Mouse (Mus musculus) heart, postnatal 0 days (tissue): ENCODE measurements at regions not wholly inside any gene's neighbourhood (a gene's known extent, or its start where the extent isn't known, plus 50 kb on each side); places are given as distances from the start of the nearest gene placed in this dataset.
A peak's percentile ranks its signal among the peaks of the same experiment; 100 is the strongest.

Source experiments
- ATAC-seq: fragments of 200-750 bp; cut with Nextera tagmentation; 2 replicates; pipeline ENCODE4 v1.8.0; 2017; ENCODE audit warnings: low read depth, moderate number of reproducible peaks, moderate library complexity; ENCODE audit not compliant: insufficient read depth
- DNase-seq: peaks from one replicate; pipeline ENCODE4 v3.0.0-alpha.2; 2016; ENCODE audit warnings: low spot score
- H3K27ac ChIP-seq: fragments of 300-500 bp; sonication (generic); 2 replicates; pipeline ENCODE4 v1.5.1; 2014; ENCODE audit warnings: low read depth, mild to moderate bottlenecking
- H3K27me3 ChIP-seq: fragments of 300-500 bp; sonication (generic); 2 replicates; pipeline ENCODE4 v1.6.1; 2014; ENCODE audit warnings: low read length, mixed read lengths; ENCODE audit not compliant: control insufficient read depth, insufficient read depth
- H3K36me3 ChIP-seq: fragments of 300-500 bp; sonication (generic); replicated peaks from 2 replicates; pipeline ENCODE4 v1.6.1; 2014; ENCODE audit warnings: low read length, mixed read lengths; ENCODE audit not compliant: control insufficient read depth, insufficient read depth
- H3K4me1 ChIP-seq: fragments of 300-500 bp; sonication (generic); 2 replicates; pipeline ENCODE4 v1.6.1; 2014; ENCODE audit warnings: antibody characterized with exemption; ENCODE audit not compliant: control insufficient read depth, insufficient read depth
- H3K4me2 ChIP-seq: fragments of 300-500 bp; sonication (generic); 2 replicates; pipeline ENCODE4 v1.6.1; 2014; ENCODE audit warnings: low read depth, mild to moderate bottlenecking, low read length, moderate library complexity
- H3K4me3 ChIP-seq: fragments of 300-500 bp; sonication (generic); 2 replicates; pipeline ENCODE4 v1.5.1; 2014; ENCODE audit warnings: low read depth, low read length
- H3K9ac ChIP-seq: fragments of 300-500 bp; sonication (generic); replicated peaks from 2 replicates; pipeline ENCODE4 v1.6.1; 2014; ENCODE audit warnings: low read depth, low read length, mixed read lengths
- H3K9me3 ChIP-seq: fragments of 300-500 bp; sonication (generic); replicated peaks from 2 replicates; pipeline ENCODE4 v1.6.1; 2016; ENCODE audit warnings: low read length; ENCODE audit not compliant: control insufficient read depth
- CTCF ChIP-seq: IDR thresholded peaks from 2 replicates; pipeline ENCODE4 v1.5.1; 2016; ENCODE audit warnings: antibody characterized with exemption, control low read depth, low read depth
- EP300 ChIP-seq: IDR thresholded peaks from 2 replicates; pipeline ENCODE4 v1.6.1; 2016; ENCODE audit warnings: antibody characterized with exemption, low read depth
- WGBS: fragments of 180-500 bp; shearing (Covaris S2); extraction: QIAGEN DNeasy Blood & Tissue Kit; methylation state at CpG from one replicate; pipeline ENCODE4 v1.1.7; 2014; 5-methylcytosine and 5-hydroxymethylcytosine counted together

DNA sequence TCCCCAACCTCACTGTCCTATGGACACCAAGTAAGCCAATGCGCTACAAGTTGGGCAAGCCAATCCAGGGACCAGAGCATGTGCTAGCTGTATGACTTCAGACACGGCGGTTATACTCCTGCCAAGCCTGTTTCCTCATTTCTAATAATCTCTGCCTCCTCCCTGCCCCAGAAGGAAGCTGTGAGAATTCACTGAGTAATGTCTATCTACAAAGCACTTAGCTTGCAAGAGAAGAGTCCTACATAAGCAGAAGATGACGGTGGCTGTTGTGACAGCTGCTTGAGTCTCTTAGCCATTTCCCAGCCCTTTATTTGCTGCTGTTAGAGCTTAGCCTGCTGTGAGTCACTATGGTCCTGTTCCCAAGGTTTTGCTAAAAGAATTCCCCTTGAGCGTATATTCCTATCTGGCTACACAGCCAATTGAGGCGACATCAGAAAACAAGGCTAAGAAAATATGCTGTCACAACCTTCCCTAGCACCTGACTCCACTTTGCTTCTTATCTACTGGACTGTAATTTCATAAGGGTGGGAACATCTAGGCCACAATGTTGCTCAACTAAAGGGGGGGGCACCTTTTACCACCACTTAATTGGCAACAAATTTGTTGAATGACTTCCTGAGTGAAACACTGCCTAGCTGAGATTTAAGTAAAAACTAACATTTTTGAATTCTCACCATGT lies 66.0 kb downstream of the Zfp36l1 start:
- WGBS, result 31% methylated on average over 6 of the region's 6 CpGs
- Histone ChIP-seq H3K36me3 (no peaks in the 10 kb centered on the region), H3K4me2 (no peak overlapping the region), H3K9me3 (no peaks in the 10 kb centered on the region), H3K27ac (peak overlapping the region; percentile 65; the same call in 1 of the 2 replicates), H3K4me3 (no peak overlapping the region), H3K9ac (no peak overlapping the region), H3K4me1 (peaks cover 16% of the 10 kb centered on the region), H3K27me3 (no peaks in the 10 kb centered on the region)
- ATAC-seq (peak; percentile 72), DNase-seq (peak; percentile 73)
- TF ChIP-seq CTCF (no peak), EP300 (peak; percentile 71)

GRCm38 (mm10) chr12:80041510-80042324 lies 71.1 kb downstream of the Zfp36l1 start:
- no peak overlapping the region for H3K4me3 ChIP-seq
- peaks cover 21% of the 10 kb centered on the region for H3K4me1 ChIP-seq
- no peak overlapping the region for H3K9ac ChIP-seq
- H3K27me3 ChIP-seq, result no peaks in the 10 kb centered on the region
- TF ChIP-seq EP300 (no peak), CTCF (no peak)
- no peaks in the 10 kb centered on the region for H3K36me3 ChIP-seq
- no peaks in the 10 kb centered on the region for H3K9me3 ChIP-seq
- ATAC-seq (no peak), DNase-seq (no peak)
- H3K4me2 ChIP-seq, result no peak overlapping the region
- WGBS, result 90% methylated on average over 11 of the region's 11 CpGs
- H3K27ac ChIP-seq, result no peak overlapping the region

- 83% methylated on average over 6 of the region's 6 CpGs for WGBS
- ATAC-seq, result no peak
- DNase-seq, result no peak
Measured at GRCm38 (mm10) chr12:80041012-80041411, 71.8 kb downstream of the Zfp36l1 start.

DNA sequence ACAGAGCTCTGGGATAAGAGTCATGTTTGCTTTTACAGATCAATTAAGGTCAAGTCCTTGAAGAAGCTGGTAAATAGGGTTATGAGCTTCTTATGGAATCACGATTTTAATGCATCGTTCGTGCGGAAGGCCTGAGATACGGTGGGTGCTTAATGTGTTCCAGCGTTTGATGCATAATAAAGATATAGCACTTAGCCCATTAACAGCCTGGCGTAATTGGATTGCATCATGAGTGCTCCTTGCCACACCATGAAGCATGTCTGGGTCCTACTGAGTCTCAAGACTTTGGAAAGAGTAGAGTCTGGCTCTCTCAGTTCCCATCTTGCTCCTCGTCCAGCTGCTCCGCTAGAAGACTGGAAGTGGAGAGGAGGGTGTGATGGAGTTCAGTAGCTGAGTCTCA lies 72.6 kb downstream of the Zfp36l1 start:
- Histone ChIP-seq H3K27me3 (no peaks in the 10 kb centered on the region), H3K27ac (no peak overlapping the region), H3K4me3 (no peak overlapping the region), H3K36me3 (no peaks in the 10 kb centered on the region), H3K9ac (no peak overlapping the region), H3K4me2 (no peak overlapping the region), H3K4me1 (peaks cover 24% of the 10 kb centered on the region), H3K9me3 (no peaks in the 10 kb centered on the region)
- no peak for TF ChIP-seq EP300
- TF ChIP-seq CTCF, result no peak
- DNase-seq (no peak), ATAC-seq (no peak)
- WGBS, result 95% methylated on average over 9 of the region's 9 CpGs

More at GRCm38 (mm10) chr12:80041012-80041411, 71.8 kb downstream of the Zfp36l1 start:
- Histone ChIP-seq H3K27me3 (no peaks in the 10 kb centered on the region), H3K9ac (no peak overlapping the region), H3K36me3 (no peaks in the 10 kb centered on the region), H3K9me3 (no peaks in the 10 kb centered on the region), H3K4me3 (no peak overlapping the region), H3K4me1 (peaks cover 16% of the 10 kb centered on the region; the same call in 1 of the 2 replicates), H3K27ac (no peak overlapping the region), H3K4me2 (no peak overlapping the region)
- TF ChIP-seq EP300 (no peak), CTCF (no peak)

DNA sequence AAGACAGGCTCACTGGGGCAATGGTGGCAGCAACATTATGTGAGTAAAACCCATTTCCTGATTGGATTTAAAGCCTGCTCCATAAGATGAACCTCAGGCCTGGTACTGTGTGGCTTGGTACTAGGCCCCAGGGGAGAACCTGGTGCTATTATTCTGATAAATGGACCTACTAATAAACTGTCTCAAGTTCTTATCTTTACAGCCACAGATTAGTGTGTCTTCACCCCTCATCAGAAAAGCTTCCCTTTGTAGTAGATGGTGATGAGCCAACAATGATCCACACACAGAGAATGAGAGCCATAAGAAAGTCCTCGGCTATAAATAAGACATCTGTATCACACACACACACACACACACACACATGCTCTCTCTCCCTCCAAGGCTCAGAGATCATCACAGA lies 73.7 kb downstream of the Zfp36l1 start:
- no peak overlapping the region for H3K4me2 ChIP-seq
- peaks cover 27% of the 10 kb centered on the region for H3K4me1 ChIP-seq
- no peak overlapping the region for H3K4me3 ChIP-seq
- WGBS, result 48% methylated on average over 1 of the region's 1 CpGs
- H3K9ac ChIP-seq, result no peak overlapping the region
- no peak overlapping the region for H3K27ac ChIP-seq
- H3K27me3 ChIP-seq, result no peaks in the 10 kb centered on the region
- H3K9me3 ChIP-seq, result no peaks in the 10 kb centered on the region
- DNase-seq (no peak), ATAC-seq (no peak)
- no peak for TF ChIP-seq EP300
- H3K36me3 ChIP-seq, result no peaks in the 10 kb centered on the region
